Mouse (Mus musculus) midbrain, embryonic 11.5 days (tissue): ENCODE measurements around the gene Pak1ip1. TPM values are rescaled to one million over a fixed set of nuclear protein-coding genes. Genes with fewer than 3 reads are reported as not detected.
A peak's percentile ranks its signal among the peaks of the same experiment; 100 is the strongest.

Experiments
- ATAC-seq: fragments of 200-750 bp; cut with Nextera tagmentation; 2 replicates; pipeline ENCODE4 v1.8.0; 2017; ENCODE audit warnings: moderate TSS enrichment, moderate library complexity; ENCODE audit not compliant: low FRiP score
- DNase-seq: peaks from one replicate; pipeline ENCODE4 v3.0.0; 2015; ENCODE audit warnings: low spot score; ENCODE audit errors: missing footprints
- H3K27ac ChIP-seq: fragments of 300-500 bp; sonication (generic); 2 replicates; pipeline ENCODE4 v1.5.1; 2014; ENCODE audit warnings: low read depth, low read length
- H3K27me3 ChIP-seq: fragments of 300-500 bp; sonication (generic); 2 replicates; pipeline ENCODE4 v1.6.1; 2014; ENCODE audit warnings: mild to moderate bottlenecking, low read length, moderate library complexity, mixed read lengths; ENCODE audit not compliant: control insufficient read depth, insufficient read depth
- H3K36me3 ChIP-seq: fragments of 300-500 bp; sonication (generic); 2 replicates; pipeline ENCODE4 v1.6.1; 2014; ENCODE audit warnings: mild to moderate bottlenecking, low read length, moderate library complexity, mixed read lengths; ENCODE audit not compliant: control insufficient read depth, insufficient read depth
- H3K4me1 ChIP-seq: fragments of 300-500 bp; sonication (generic); 2 replicates; pipeline ENCODE4 v1.6.1; 2014; ENCODE audit warnings: low read length; ENCODE audit not compliant: control insufficient read depth, insufficient read depth
- H3K4me2 ChIP-seq: fragments of 300-500 bp; sonication (generic); 2 replicates; pipeline ENCODE4 v1.6.1; 2014; ENCODE audit warnings: mild to moderate bottlenecking, moderate library complexity
- H3K4me3 ChIP-seq: fragments of 300-500 bp; sonication (generic); 2 replicates; pipeline ENCODE4 v1.5.1; 2014; ENCODE audit warnings: low read depth, low read length
- H3K9ac ChIP-seq: fragments of 300-500 bp; sonication (generic); 2 replicates; pipeline ENCODE4 v1.6.1; 2014; ENCODE audit warnings: low read length
- H3K9me3 ChIP-seq: fragments of 300-500 bp; sonication (generic); 2 replicates; pipeline ENCODE4 v1.6.1; 2016; ENCODE audit warnings: low read length; ENCODE audit not compliant: control insufficient read depth
- WGBS: fragments of 180-500 bp; shearing (Covaris S2); extraction: QIAGEN DNeasy Blood & Tissue Kit; methylation state at CpG from one replicate; pipeline ENCODE4 v1.1.7; 2014; 5-methylcytosine and 5-hydroxymethylcytosine counted together
- polyA plus RNA-seq: library from polyadenylated mRNA; unstranded; fragments of >200 nt; fragmentation: Nextera tagmentation; extraction: Ambion mirVana; gene quantifications from 2 replicates; pipeline ENCODE4 v1.2.1, GENCODE M21; 2014

The Pak1ip1 gene
- polyA plus RNA-seq, 1 experiment from 2014 or later = 99.7 TPM

- WGBS = 81% methylated on average over 4 of the region's 4 CpGs
- peaks cover 11% of the 10 kb centered on the region; the same call in 1 of the 2 replicates for H3K36me3 ChIP-seq
- DNase-seq = no peak
- ATAC-seq = no peak
- no peaks in the 10 kb centered on the region for H3K27me3 ChIP-seq
- peaks cover 10% of the 10 kb centered on the region for H3K4me1 ChIP-seq
- H3K9me3 ChIP-seq = no peaks in the 10 kb centered on the region
- H3K27ac ChIP-seq = 0 out of 2 replicates have a peak overlapping the region, but pooled peaks have one; percentile 11
- no peak overlapping the region; the same call in 1 of the 2 replicates for H3K9ac ChIP-seq
- no peak overlapping the region for H3K4me3 ChIP-seq
- H3K4me2 ChIP-seq = no peak overlapping the region
These were observed 17.0 kb downstream of the Pak1ip1 start for GRCm38 (mm10) chr13:41017832-41018231.

- no peaks in the 10 kb centered on the region for H3K9me3 ChIP-seq
- H3K36me3 ChIP-seq = peaks cover 11% of the 10 kb centered on the region; the same call in 1 of the 2 replicates
- no peak overlapping the region for H3K4me2 ChIP-seq
- DNase-seq = no peak
- WGBS = 89% methylated on average over 9 of the region's 9 CpGs
- H3K27ac ChIP-seq = no peak overlapping the region
- H3K4me3 ChIP-seq = no peak overlapping the region
- peaks cover 10% of the 10 kb centered on the region for H3K4me1 ChIP-seq
- no peak for ATAC-seq
- no peaks in the 10 kb centered on the region for H3K27me3 ChIP-seq
- H3K9ac ChIP-seq = no peak overlapping the region
These were observed 17.4 kb downstream of the Pak1ip1 start for GRCm38 (mm10) chr13:41018236-41018635.

GRCm38 (mm10) chr13:41018756-41019591 is 18.2 kb downstream of the Pak1ip1 start:
- no peaks in the 10 kb centered on the region for H3K9me3 ChIP-seq
- H3K4me3 ChIP-seq = no peak overlapping the region
- H3K9ac ChIP-seq = no peak overlapping the region
- no peaks in the 10 kb centered on the region for H3K27me3 ChIP-seq
- H3K27ac ChIP-seq = no peak overlapping the region
- H3K36me3 ChIP-seq = peaks cover 11% of the 10 kb centered on the region; the same call in 1 of the 2 replicates
- H3K4me2 ChIP-seq = no peak overlapping the region
- WGBS = 95% methylated on average over 13 of the region's 13 CpGs
- H3K4me1 ChIP-seq = peaks cover 10% of the 10 kb centered on the region
- ATAC-seq = no peak
- DNase-seq = no peak

- 63% methylated on average over 7 of the region's 7 CpGs for WGBS
- H3K36me3 ChIP-seq = peaks cover 9% of the 10 kb centered on the region; the same call in 1 of the 2 replicates
These were observed 19.7 kb downstream of the Pak1ip1 start for GRCm38 (mm10) chr13:41020494-41020893.

GRCm38 (mm10) chr13:41021607-41022006 is 20.8 kb downstream of the Pak1ip1 start:
- Histone ChIP-seq H3K36me3 (peaks cover 9% of the 10 kb centered on the region; the same call in 1 of the 2 replicates), H3K27me3 (no peaks in the 10 kb centered on the region), H3K9me3 (no peaks in the 10 kb centered on the region), H3K4me1 (peaks cover 7% of the 10 kb centered on the region), H3K9ac (no peak overlapping the region), H3K27ac (no peak overlapping the region), H3K4me3 (no peak overlapping the region), H3K4me2 (no peak overlapping the region)
- no peak for ATAC-seq
- WGBS = 92% methylated on average over 6 of the region's 6 CpGs
- no peak for DNase-seq

More at GRCm38 (mm10) chr13:41020494-41020893, 19.7 kb downstream of the Pak1ip1 start:
- H3K9ac ChIP-seq = no peak overlapping the region
- no peak overlapping the region for H3K4me3 ChIP-seq
- H3K27me3 ChIP-seq = no peaks in the 10 kb centered on the region
- H3K4me2 ChIP-seq = no peak overlapping the region
- no peak for ATAC-seq
- no peaks in the 10 kb centered on the region for H3K9me3 ChIP-seq
- DNase-seq = no peak
- peaks cover 9% of the 10 kb centered on the region for H3K4me1 ChIP-seq
- no peak overlapping the region for H3K27ac ChIP-seq

GRCm38 (mm10) chr13:41022099-41022498 is 21.3 kb downstream of the Pak1ip1 start:
- H3K36me3 ChIP-seq = peaks cover 9% of the 10 kb centered on the region; the same call in 1 of the 2 replicates
- WGBS = 90% methylated on average over 13 of the region's 13 CpGs

GRCm38 (mm10) chr13:41030098-41030497 is 29.3 kb downstream of the Pak1ip1 start:
- Histone ChIP-seq H3K9ac (no peak overlapping the region), H3K4me2 (no peak overlapping the region), H3K9me3 (no peaks in the 10 kb centered on the region), H3K4me3 (no peak overlapping the region), H3K27ac (no peak overlapping the region), H3K4me1 (no peaks in the 10 kb centered on the region), H3K36me3 (no peaks in the 10 kb centered on the region), H3K27me3 (no peaks in the 10 kb centered on the region)
- DNase-seq (no peak), ATAC-seq (no peak)
- WGBS = 86% methylated on average over 5 of the region's 5 CpGs

More at GRCm38 (mm10) chr13:41022099-41022498, 21.3 kb downstream of the Pak1ip1 start:
- Histone ChIP-seq H3K27me3 (no peaks in the 10 kb centered on the region), H3K4me3 (no peak overlapping the region), H3K4me1 (peaks cover 2% of the 10 kb centered on the region), H3K9ac (no peak overlapping the region), H3K9me3 (no peaks in the 10 kb centered on the region), H3K4me2 (no peak overlapping the region), H3K27ac (no peak overlapping the region)
- no peak for DNase-seq
- no peak for ATAC-seq

- no peaks in the 10 kb centered on the region for H3K27me3 ChIP-seq
- H3K4me1 ChIP-seq = no peaks in the 10 kb centered on the region
- no peak overlapping the region for H3K9ac ChIP-seq
- DNase-seq = no peak
- no peak for ATAC-seq
- WGBS = 94% methylated on average over 4 of the region's 4 CpGs
- H3K4me3 ChIP-seq = no peak overlapping the region
- H3K36me3 ChIP-seq = no peaks in the 10 kb centered on the region
- H3K27ac ChIP-seq = no peak overlapping the region
- H3K4me2 ChIP-seq = no peak overlapping the region
- H3K9me3 ChIP-seq = no peaks in the 10 kb centered on the region
These were observed 41.7 kb downstream of the Pak1ip1 start for GRCm38 (mm10) chr13:41042511-41042910.

GRCm38 (mm10) chr13:41045901-41046300 is 45.1 kb downstream of the Pak1ip1 start:
- no peaks in the 10 kb centered on the region for H3K27me3 ChIP-seq
- H3K9me3 ChIP-seq = no peaks in the 10 kb centered on the region
- H3K36me3 ChIP-seq = no peaks in the 10 kb centered on the region
- H3K9ac ChIP-seq = no peak overlapping the region
- WGBS = 88% methylated on average over 8 of the region's 8 CpGs
- ATAC-seq (no peak), DNase-seq (no peak)
- H3K4me1 ChIP-seq = no peaks in the 10 kb centered on the region
- H3K4me2 ChIP-seq = no peak overlapping the region
- H3K4me3 ChIP-seq = no peak overlapping the region
- H3K27ac ChIP-seq = no peak overlapping the region
